Mouse (Mus musculus): Measurements from ENCODE around the gene Clca1. TPM values are rescaled to one million over a fixed set of nuclear protein-coding genes. Genes with fewer than 3 reads are reported as not detected.

Clca1 gene
- 661 and 673 TPM in 2 replicates for polyA plus RNA-seq (2012; rRNA removed)

GRCm38 (mm10) chr3:145032676-145033075, at the start of gene Clca1:
Gene Clca1 (minus strand): TSS chr3:145032776.

GRCm38 (mm10) chr3:144974945-144975344, 57.6 kb downstream of the Clca1 start, which contains the start of gene Clca4a:
Gene Clca4a (minus strand): TSS chr3:144975045.

Other genes with a start within 250 kb of the Clca1 start
- gene Clca3a2, start 213.3 kb downstream of the Clca1 start, polyA plus RNA-seq (2012; rRNA removed), result 4.7 and 7.1 TPM in 2 replicates
- 40.5 and 79.3 TPM in 2 replicates for gene Clca3b, start 183.4 kb downstream of the Clca1 start, polyA plus RNA-seq (2012; rRNA removed)
- gene Clca4b, start 100.2 kb downstream of the Clca1 start, polyA plus RNA-seq (2012; rRNA removed), result 0.29 and 0.52 TPM in 2 replicates
- gene Clca4a, start 57.7 kb downstream of the Clca1 start, polyA plus RNA-seq (2012; rRNA removed), result 30.6 and 40.7 TPM in 2 replicates
- 0.15 and 0.31 TPM in 2 replicates for gene Clca2, start 66.7 kb upstream of the Clca1 start, polyA plus RNA-seq (2012; rRNA removed)
- gene Odf2l, start 85.8 kb upstream of the Clca1 start, polyA plus RNA-seq (2012; rRNA removed), result 1.4 and 1.9 TPM in 2 replicates

All from colon, adult 2 months (tissue).